Mouse (Mus musculus) erythroblast, embryonic 14.5 days (primary cell): ENCODE results near the gene Sh3d19. TPM values are rescaled to one million over a fixed set of nuclear protein-coding genes. Genes with fewer than 3 reads are reported as not detected.
"Not testable (repeated sequence)": the region's sequence is repeated elsewhere in the genome, so short reads cannot be mapped to it uniquely, and the experiment has no call there.

Source experiments
- H3K27me3 ChIP-seq: 2 replicates; pipeline ENCODE4 v1.6.1; 2012; ENCODE audit warnings: inconsistent platforms; ENCODE audit not compliant: control insufficient read depth
- H3K36me3 ChIP-seq: 2 replicates; pipeline ENCODE4 v1.6.1; 2012; ENCODE audit warnings: mild to moderate bottlenecking, inconsistent platforms; ENCODE audit not compliant: control insufficient read depth
- H3K4me1 ChIP-seq: 2 replicates; pipeline ENCODE4 v1.6.1; 2012; ENCODE audit warnings: inconsistent platforms; ENCODE audit not compliant: control insufficient read depth
- H3K4me3 ChIP-seq: replicated peaks from 2 replicates; pipeline ENCODE3; 2012; ENCODE audit warnings: moderate library complexity, mild to moderate bottlenecking, inconsistent platforms
- H3K9me3 ChIP-seq: 2 replicates; pipeline ENCODE4 v1.6.1; 2012; ENCODE audit warnings: low read length, inconsistent platforms, mixed read lengths; ENCODE audit not compliant: control insufficient read depth
- GATA1 ChIP-seq: IDR thresholded peaks from 2 replicates; pipeline ENCODE4 v1.6.1; 2012; ENCODE audit warnings: low read length, inconsistent platforms, mixed read lengths
- TAL1 ChIP-seq: IDR thresholded peaks from 3 replicates; pipeline ENCODE4 v1.6.1; 2012; ENCODE audit warnings: low read length, inconsistent platforms, mixed read lengths
- polyA plus RNA-seq: library from polyadenylated mRNA; stranded (reverse); fragments of >175 nt; gene quantifications from 2 replicates; pipeline ENCODE4 v1.2.3, GENCODE M21; 2012

Gene Sh3d19
- polyA plus RNA-seq, 1 experiment: 0.37 TPM

- Histone ChIP-seq H3K4me1 (peaks cover 14% of the 10 kb centered on the region), H3K36me3 (no peaks in the 10 kb centered on the region), H3K9me3 (no peaks in the 10 kb centered on the region), H3K4me3 (no peak overlapping the region), H3K27me3 (peaks cover 14% of the 10 kb centered on the region)
- TF ChIP-seq TAL1: no peak
These were observed 2.6 kb downstream of the Sh3d19 start for GRCm38 (mm10) chr3:85973376-85974140.

- TF ChIP-seq TAL1 (no peak), GATA1 (no peak)
- Histone ChIP-seq H3K9me3 (no peaks in the 10 kb centered on the region), H3K4me1 (peaks cover 14% of the 10 kb centered on the region), H3K27me3 (peaks cover 14% of the 10 kb centered on the region), H3K36me3 (no peaks in the 10 kb centered on the region), H3K4me3 (no peak overlapping the region)
These were observed 3.5 kb downstream of the Sh3d19 start for GRCm38 (mm10) chr3:85974451-85974850.

- Histone ChIP-seq H3K36me3 (peaks cover 3% of the 10 kb centered on the region; the same call in 1 of the 2 replicates), H3K27me3 (no peaks in the 10 kb centered on the region), H3K4me3 (no peak overlapping the region), H3K9me3 (no peaks in the 10 kb centered on the region), H3K4me1 (no peaks in the 10 kb centered on the region; the same call in 1 of the 2 replicates)
- TF ChIP-seq TAL1 (no peak), GATA1 (no peak)
These were observed 9.1 kb downstream of the Sh3d19 start for GRCm38 (mm10) chr3:85980036-85980435.

- not testable (repeated sequence) for H3K4me3 ChIP-seq, H3K4me1 ChIP-seq, H3K36me3 ChIP-seq, H3K27me3 ChIP-seq, H3K9me3 ChIP-seq
These were observed 10.9 kb downstream of the Sh3d19 start for GRCm38 (mm10) chr3:85981761-85982160.

GRCm38 (mm10) chr3:85984537-85984936, 13.6 kb downstream of the Sh3d19 start:
- Histone ChIP-seq H3K9me3 (no peaks in the 10 kb centered on the region), H3K4me1 (peaks cover 9% of the 10 kb centered on the region), H3K4me3 (no peak overlapping the region), H3K27me3 (no peaks in the 10 kb centered on the region), H3K36me3 (peaks cover 8% of the 10 kb centered on the region)
- TF ChIP-seq TAL1 (no peak), GATA1 (no peak)

GRCm38 (mm10) chr3:85987225-85987624, 16.3 kb downstream of the Sh3d19 start:
- Histone ChIP-seq H3K4me1 (peaks cover 36% of the 10 kb centered on the region), H3K9me3 (no peaks in the 10 kb centered on the region), H3K27me3 (no peaks in the 10 kb centered on the region), H3K36me3 (peaks cover 7% of the 10 kb centered on the region), H3K4me3 (no peak overlapping the region)
- TF ChIP-seq TAL1: no peak
- no peak for TF ChIP-seq GATA1

- H3K27me3 ChIP-seq: no peaks in the 10 kb centered on the region
- TF ChIP-seq GATA1: no peak
- no peak for TF ChIP-seq TAL1
- H3K4me1 ChIP-seq: peaks cover 65% of the 10 kb centered on the region
- H3K36me3 ChIP-seq: peaks cover 7% of the 10 kb centered on the region
- no peaks in the 10 kb centered on the region for H3K9me3 ChIP-seq
- H3K4me3 ChIP-seq: peak overlapping the region; percentile 45
These were observed 20.4 kb downstream of the Sh3d19 start for GRCm38 (mm10) chr3:85991140-85991801.

GRCm38 (mm10) chr3:85991802-85992156, 20.9 kb downstream of the Sh3d19 start:
- H3K9me3 ChIP-seq: no peaks in the 10 kb centered on the region
- TF ChIP-seq TAL1: no peak
- TF ChIP-seq GATA1: no peak
- peaks cover 68% of the 10 kb centered on the region for H3K4me1 ChIP-seq
- peak overlapping the region; percentile 45 for H3K4me3 ChIP-seq
- H3K36me3 ChIP-seq: peaks cover 7% of the 10 kb centered on the region
- H3K27me3 ChIP-seq: no peaks in the 10 kb centered on the region

GRCm38 (mm10) chr3:85993744-85994143, 22.8 kb downstream of the Sh3d19 start:
- no peak for TF ChIP-seq TAL1
- no peak for TF ChIP-seq GATA1
- Histone ChIP-seq H3K9me3 (no peaks in the 10 kb centered on the region), H3K4me3 (no peak overlapping the region), H3K27me3 (no peaks in the 10 kb centered on the region), H3K4me1 (peaks cover 66% of the 10 kb centered on the region), H3K36me3 (peaks cover 5% of the 10 kb centered on the region)

GRCm38 (mm10) chr3:85994645-85995044, 23.7 kb downstream of the Sh3d19 start:
- Histone ChIP-seq H3K27me3 (no peaks in the 10 kb centered on the region), H3K4me3 (no peak overlapping the region), H3K9me3 (no peaks in the 10 kb centered on the region), H3K36me3 (peaks cover 1% of the 10 kb centered on the region), H3K4me1 (peaks cover 60% of the 10 kb centered on the region)
- no peak for TF ChIP-seq TAL1
